Mouse (Mus musculus): Measurements from ENCODE around the gene Sergef.
A peak's percentile ranks its signal among the peaks of the same experiment; 100 is the strongest.

Sergef gene

DNA sequence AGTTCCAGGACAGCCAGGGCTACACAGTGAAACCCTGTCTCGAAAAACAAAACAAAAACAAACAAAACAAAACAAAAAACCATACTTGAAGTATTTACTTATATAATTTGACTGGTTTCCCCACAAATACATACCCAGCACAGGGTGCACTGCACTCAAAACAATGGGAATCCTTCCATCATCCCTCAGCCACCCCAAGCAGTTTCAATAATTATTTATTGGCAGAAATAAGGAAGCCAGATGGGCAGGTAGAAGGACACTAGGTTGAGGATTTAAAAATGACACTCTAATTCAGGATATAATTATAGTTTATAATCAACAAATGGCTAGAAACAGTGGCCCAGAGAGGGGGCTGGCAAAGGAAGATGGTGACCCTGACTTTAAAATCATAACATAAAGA is 99.0 kb downstream of the Sergef start:
- no peak for DNase-seq (ENCODE audit: low spot score in 2 of 2)

DNA sequence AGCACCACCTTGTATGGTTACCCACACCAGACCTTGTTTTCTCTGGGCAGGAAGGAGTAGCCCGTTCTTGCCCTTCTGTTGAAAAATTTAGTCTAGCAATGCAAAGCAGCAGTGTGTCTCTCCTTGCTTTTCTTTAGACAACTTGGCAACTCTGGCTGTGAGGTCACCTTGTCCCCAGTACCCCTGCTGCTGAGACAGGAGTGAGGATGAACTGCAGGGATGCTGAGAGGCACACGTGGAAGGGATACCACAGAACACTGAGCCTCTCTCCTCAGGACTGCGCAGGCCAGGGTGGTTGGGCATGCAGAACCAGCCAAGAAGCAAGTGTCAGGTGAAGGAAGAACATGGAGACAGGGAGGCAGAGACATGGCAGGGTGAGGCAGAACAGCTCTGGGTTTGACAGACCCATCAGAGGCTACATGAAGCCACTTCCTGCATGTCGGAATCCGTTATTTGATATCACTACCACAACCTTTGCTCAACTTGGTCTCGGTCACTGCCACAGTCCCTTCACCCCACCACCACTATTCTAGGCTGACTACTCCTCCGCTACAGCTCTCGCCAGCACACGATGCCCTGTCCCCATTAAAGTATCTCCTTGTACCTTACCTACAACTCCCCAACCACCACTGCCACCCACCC is 103.0 kb downstream of the Sergef start:
- no peak for DNase-seq (ENCODE audit: low spot score in 2 of 2)

DNA sequence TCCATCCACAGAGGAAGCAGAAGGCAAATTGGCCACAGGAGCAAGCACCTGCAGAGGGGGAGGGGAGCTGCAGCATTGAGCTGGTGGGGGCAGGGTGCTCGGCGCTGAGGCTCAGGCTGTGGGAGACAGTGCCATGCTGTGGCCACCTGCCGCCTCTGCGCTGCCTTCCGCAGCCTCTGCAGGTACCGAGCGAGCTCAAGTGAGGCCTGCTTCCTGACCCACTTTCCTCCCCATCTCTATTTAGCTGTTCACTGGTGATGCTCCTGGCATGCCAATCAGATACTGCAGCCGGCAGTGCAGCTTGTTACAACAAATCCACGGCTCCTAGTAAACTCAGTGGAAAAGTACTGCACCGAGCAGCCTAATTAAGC is 104.2 kb downstream of the Sergef start:
- DNase-seq (ENCODE audit: low spot score in 2 of 2), result peak; percentile 55 to 75

DNA sequence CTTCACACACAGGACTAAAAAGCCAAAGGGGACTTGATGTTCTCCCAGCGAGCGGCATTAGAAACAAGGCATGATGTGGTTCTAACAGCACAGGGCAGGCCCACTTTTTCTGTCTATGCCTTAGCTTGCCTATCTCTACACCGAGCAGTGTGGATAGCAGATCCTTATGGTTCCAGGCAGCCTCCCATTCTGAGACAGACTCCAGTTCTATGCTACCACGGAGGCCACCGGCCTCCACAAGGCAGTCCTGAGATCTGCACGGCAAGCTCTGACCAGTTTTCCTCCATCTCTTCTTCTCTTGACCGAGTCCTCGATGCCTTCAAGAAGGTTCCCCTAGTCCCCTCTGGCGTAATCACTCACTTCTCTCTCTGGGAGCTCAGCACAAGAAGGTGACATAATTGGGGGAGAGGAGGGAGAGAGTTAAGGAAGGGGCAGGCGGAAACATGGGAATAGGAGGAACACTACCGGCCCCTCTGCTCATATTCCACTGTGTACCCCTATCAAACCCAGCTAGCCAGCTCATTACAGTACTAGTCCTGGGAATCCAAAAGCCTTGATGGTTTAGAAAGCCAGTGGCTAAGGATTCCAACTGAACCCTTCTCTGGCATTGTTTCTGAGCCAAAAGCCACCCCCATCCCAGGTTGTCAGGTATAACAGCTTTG is 104.7 kb downstream of the Sergef start:
- no peak for DNase-seq (ENCODE audit: low spot score in 2 of 2)

DNA sequence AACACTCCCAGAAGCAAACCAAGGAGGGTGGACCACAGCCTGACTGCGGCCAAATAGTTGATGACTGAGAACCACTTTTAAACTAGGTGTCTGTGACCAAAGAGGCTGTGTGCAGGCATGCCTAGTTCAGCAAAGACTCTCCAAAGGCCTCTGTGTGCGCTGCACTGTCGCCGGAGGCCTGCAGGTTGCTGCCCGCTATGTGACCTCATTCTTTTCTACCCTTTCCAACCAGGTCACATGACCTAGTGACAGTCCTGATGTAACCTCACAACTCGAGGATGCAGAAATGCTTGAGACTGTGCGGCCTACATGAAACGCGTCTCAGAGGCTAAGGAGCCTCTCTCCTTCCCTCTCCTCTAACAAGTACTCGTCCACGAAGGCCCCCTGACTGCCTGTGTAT is 106.1 kb downstream of the Sergef start:
- DNase-seq (ENCODE audit: low spot score in 2 of 2), result no peak

DNA sequence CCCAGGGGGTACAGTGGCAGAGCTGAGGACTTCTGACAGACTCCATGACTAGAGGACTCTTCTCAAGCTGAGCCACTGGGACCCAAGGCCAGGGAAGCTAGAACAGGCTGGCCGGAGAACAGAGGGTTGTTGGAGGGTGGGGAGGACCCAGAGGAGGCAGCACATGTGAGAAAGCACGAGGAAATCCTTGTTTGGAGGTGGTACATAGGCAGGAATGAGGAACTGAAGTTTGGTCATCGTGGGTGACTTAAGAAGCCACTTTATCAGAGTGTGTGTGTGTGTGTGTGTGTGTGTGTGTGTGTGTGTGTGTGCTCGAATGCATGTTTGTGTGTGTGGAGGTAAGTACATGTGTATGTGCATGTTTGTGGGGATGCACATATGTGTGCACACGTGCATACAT is 108.3 kb downstream of the Sergef start:
- no peak for DNase-seq (ENCODE audit: low spot score in 2 of 2)

DNA sequence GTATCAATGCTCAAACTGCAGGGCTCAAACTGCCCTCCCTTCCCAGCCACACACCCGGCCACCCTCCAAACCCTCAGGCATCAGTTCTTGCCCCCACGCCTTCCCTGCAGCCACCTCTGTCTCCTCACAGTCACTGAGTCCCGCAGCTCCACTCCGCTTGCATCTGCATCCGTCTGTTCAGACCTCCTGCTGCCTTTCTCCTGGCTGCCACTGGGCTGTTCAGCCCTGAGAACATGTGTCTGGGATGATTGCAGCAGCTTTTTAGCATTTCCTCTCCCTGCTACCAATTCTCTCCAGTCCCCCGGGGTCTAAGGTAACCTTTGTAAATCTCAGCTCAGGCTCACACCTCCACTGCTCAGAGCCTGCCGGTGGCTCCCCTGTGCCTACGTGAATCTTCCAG is 109.7 kb downstream of the Sergef start:
- DNase-seq (ENCODE audit: low spot score in 2 of 2), result no peak

DNA sequence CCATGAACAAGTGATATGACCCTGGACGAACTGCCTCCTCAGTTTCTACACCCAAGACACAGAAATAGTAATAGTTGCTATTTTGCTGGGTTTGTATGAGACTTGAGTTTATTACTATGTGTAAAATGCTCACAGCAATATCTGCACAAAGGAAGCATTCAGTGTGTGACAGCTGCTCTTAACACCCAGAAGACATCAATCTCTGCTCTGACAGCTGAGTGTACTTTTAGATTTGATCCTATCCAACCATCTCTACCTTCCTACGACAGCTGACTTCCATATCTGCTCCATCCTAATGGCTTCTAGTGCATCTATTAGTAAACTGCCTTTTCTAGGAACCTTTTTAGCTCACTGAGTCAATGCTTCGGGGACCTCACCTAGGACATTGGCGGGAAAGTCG is 110.3 kb downstream of the Sergef start:
- no peak for DNase-seq (ENCODE audit: low spot score in 2 of 2)

DNA sequence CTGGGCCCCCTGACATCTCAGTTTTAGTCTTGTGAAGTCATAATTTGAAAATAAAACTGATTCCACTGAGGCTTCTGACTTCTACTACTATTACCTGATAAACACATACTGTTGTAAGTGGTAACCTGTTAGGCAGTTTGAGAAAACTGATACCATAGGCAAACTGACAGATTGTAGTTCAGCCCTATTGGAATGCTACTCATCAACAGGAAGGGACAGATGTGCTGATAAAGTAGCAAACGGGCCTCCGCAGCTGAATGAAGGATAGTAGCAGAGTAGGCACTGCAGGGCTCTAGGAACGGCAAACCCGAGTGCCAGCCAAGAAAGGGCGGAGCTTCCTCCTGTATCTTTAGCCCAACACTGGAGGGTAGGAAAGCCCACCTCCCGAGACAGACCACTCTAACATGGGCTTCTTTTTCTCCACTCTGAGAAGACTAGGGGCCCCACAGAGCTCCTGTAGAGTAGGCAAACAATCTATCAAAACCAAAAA is 112.9 kb downstream of the Sergef start:
- no peak for DNase-seq (ENCODE audit: low spot score in 2 of 2)

DNA sequence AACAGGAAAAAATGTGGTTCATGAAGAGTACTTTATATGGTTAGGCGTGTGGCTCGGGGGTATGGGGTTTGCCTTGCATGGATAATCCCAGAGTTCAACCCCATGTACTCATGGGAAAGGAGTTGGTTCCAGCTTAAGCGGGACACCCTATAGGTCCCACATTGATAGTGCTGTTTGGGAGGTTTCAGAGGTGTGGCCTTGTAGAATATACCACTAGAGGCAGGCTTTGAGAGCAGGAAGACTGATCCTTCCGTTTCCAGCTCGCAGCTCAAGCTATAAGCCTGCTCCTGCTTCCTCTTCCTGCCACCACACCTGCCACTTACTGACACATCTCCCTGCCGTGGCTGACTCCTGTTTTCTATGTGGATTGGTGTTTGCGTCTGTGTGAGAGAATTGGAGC is 116.4 kb downstream of the Sergef start:
- no peak for DNase-seq (ENCODE audit: low spot score in 2 of 2)

DNA sequence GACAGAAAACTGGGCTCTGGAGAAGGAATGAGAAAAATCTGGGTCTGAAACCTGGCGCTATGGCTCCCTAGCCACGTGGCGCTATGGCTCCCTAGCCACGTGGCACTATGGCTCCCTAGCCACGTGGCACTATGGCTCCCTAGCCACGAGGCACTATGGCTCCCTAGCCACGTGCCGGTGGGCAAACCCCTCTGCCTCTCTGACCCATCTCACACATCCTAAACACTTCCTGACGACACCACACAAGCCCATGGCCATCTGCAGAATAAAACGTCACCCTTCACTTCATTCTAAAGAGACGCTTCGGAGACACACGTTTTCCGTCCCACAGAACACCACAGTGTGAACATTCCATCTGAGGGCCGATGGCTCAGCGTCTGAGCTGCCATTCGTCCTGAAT is 117.8 kb downstream of the Sergef start:
- DNase-seq (ENCODE audit: low spot score in 2 of 2), result no peak

DNA sequence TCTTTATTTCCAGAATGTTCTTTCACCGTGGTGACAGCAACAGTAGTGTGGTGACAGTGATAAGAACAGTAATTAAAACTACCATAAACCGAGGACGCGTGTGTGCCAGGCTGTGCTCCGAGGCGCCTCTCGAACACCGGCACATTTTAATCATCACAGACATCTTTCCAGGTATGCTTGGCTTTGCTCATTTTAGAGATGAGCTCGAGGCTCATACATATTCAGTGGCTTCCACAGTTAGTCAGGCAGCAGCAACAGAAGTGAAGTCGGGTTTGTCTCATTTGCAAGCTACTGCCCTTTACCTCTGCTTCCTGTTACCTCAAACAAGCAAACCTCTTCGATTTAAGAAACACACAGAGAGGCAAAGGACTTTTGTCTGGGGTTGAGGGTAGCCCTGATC is 120.5 kb downstream of the Sergef start:
- DNase-seq (ENCODE audit: low spot score in 2 of 2), result no peak

DNA sequence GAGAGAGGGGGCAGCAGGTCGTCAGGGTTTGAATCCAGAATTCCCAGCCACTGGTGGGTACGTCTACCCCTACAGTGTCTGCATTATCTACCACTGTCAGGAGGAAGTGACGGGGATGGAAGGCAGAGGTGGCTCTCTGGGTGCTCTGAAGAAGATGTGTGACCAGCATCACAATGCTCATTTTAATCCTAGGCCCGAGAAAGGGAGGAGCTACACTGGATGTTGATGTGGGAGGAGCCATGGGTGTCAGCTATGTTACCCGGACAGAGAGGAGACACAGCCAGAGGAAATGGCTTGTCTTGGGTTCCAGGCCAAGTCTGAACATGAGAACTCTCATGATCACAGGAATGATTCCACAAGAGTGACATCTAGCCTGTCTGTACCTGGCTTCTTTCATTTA is 122.4 kb downstream of the Sergef start:
- DNase-seq (ENCODE audit: low spot score in 2 of 2), result no peak

DNA sequence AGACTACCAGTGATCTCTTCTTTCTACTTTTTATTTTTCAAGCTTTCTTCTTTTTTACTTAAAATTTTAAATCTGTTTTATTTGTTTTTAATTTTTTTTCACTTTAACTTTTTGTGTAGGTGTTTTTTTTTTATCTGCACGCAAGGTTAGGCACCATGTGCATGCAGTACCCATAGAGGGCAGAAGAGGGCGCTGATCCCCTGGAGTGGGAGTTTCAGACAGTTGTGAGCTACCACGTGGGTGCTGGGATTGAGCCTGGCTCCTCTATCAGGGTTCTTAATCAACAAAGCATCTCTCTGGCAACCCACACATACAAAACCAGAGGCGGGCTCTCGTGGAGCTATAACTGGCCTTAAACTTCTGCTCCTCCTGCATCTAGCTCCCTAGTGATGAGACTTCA is 123.6 kb downstream of the Sergef start:
- no peak for DNase-seq (ENCODE audit: low spot score in 2 of 2)

DNA sequence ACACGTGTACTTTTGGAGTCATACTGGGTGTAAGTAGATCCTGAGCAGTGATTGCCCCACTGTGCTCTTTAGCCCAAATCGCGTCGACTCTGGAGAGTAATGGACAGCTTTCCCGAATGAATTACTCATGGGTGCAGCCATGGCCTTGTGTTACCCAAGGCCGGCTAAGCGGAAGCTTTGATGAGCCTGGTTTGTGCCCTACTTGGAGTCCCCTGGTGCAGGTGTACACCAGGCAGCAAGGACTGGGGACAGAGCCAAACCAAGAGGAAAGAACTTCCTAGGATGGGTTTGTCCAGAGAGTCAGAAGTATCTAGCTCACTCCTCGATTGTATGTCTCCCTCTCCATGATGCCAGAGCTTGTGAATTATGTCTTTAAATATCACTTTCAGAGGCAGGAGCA is 124.6 kb downstream of the Sergef start:
- DNase-seq (ENCODE audit: low spot score in 2 of 2), result no peak

DNA sequence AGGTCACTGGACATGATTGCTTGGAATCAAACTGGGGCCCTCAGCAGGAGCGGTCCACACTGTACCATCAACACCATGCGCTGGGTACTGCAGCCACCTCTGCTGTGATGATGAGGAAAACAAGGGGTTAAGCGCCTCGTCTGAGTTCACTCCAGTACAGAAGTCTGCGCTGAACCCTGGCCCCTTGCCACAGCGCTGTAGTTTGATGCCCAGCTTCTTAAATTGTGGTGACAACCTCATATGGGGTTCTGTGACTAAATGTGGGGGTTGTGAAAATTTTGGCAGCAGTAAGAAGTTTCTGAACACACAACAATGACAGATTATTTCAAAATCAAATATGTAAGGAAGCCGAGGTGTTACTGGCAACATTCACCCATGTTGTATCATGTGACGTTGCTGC is 126.0 kb downstream of the Sergef start:
- no peak for DNase-seq (ENCODE audit: low spot score in 2 of 2)

DNA sequence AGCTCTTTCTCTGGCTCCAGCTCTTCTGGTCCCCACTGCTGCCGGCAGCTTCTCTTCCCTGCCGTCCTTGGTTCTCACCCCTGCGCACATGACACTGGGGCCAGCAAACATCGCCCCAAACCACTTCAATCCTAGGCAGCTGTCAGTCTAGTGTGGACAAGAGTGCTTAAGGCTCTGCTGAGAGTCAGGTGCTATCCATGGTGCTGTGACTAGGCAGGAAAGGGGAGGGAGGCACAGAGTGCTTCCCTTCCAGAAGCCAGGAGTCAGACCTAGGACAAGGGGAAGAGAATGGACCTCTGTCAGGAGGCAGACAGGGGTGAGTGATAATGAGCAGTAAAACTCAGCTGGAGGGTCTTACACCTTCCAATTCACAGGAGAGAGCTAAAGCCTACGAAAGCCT is 126.8 kb downstream of the Sergef start:
- no peak for DNase-seq (ENCODE audit: low spot score in 2 of 2)

DNA sequence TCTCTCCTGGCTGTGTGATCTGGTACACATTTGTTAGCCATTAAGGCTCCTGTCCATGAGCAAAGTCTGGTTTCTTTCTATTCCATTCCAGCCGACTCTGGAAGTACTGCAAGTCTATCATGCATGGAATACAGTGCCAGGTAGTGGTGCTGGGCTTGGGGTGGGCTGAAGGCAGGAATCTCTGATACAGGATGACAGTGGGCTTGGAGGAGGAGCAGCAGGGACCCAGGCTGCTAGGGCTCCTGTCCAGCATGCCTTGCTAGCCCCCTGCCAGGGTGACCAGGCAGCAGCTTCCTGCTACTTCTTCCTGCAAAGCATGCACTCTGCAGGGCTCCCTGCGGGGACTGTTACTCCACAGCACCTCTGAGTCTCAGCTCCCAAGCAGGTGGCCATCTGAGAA is 128.8 kb downstream of the Sergef start:
- DNase-seq (ENCODE audit: low spot score in 2 of 2), result no peak

DNA sequence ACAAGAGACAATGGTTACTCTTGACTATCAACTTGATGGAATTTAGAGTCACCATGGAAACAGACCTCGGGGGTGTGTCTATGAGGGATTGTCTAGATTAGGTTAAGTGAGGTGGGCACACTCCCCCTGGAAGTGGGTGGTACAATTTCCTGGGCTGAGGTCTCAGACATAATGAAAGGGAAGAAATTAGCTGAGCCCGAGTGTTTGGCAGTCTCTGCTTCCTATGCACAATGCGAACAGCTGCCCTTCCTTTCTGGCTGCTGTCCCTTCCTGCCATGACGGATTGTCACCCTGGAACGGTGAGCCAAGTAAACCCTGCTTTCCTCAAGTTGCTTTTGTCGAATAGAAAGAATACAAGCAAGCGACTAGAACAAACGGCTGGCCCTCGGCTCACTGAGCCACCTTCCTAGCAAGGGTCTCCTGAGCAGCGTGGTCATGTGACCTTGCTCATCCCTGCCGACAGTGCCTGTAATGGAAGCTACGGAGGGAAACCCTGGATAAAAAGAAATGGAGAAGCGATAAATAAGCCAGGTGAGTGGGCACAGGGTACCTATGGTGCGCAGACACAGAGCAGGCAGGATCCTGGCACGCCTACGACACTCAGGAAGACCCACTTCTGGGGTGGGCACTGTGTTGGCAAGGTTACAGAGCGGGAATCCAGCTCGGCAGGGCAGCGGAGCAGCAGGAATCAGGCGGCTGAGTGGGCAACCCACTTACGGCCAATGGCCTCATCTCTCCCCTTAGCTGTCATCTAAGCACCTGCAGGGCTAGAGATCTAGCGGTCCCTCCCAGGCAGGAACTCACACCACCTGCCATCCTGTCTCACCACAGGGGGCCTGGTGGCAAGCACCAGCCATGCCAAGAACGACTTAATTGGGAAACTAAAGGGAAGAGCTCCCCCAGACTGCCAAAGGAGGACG is 130.0 kb downstream of the Sergef start:
- DNase-seq (ENCODE audit: low spot score in 2 of 2), result peak in 1 of 2 experiments; percentile 37

DNA sequence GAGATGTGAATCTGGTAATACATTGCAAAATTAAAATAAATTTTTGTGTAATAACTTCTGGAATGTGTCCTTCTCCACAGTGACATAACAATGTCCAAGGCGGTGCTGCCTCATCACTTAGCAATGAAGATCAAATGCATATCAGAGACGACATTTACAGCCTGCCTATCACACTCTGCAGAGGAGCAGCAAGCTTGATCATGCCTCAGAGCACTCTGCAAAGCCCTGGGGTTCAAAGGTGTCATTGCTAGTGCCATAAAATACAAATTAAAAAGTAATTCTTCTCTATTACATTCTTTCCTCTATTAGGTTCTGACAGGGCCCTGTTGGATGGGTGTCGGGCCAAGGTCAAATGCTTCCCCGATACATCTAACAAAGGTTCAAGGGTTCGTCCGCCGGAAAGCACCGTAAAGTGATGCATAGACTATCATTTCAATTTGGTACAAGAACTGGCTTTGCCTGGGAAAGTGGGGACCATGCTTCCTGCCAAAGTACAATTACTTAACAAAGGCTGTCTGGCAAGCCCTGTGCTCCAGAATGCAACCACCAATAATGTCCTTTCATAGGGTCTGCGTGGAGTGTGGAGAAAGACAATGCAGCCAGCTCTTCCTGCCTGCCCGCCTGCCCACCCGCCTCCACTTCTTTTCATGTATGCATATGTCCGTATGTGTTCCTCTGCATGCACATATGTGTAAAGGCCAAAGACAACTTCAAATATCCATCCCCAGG is 130.9 kb downstream of the Sergef start:
- DNase-seq (ENCODE audit: low spot score in 2 of 2), result peak in 1 of 2 experiments; percentile 11

DNA sequence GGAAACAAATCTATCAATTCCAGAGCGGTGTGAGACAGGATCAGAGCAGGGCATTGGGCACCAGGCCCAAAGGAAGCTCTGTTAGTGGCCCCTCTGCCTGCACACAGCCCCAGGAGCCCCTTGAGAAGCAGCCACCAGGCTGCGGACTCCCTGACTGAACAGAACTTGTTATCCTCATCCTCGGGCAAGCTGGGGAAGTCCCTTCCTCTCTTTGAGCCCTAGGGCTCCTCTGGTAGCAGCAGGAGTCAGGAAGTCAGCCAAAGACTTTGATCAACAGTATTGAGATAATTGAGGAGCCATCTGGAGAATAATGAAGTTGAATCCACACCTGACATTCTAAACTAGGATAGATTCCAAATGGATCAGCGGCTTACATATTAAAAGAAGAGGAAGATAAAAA is 135.4 kb downstream of the Sergef start:
- no peak for DNase-seq (ENCODE audit: low spot score in 2 of 2)

DNA sequence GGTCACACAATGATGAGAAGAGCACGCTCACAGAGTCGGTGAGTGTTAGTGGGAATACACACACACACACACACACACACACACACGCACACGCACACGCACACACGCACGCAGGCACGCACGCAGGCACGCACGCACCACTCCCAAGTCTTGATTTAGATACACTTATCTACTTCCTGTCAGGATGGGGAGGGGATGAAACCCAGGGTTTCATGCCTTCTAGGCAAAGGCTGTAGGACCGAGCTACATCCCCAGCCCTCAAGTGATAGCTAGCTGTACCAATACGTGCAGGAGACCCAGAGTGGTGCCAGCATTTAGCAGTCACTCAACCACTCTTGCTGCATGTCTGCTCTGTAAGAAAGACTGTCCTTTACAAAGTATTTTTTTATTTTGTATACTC is 137.0 kb downstream of the Sergef start:
- no peak for DNase-seq (ENCODE audit: low spot score in 2 of 2)

Measured in left cerebral cortex, adult 9 months (tissue).